Mouse (Mus musculus): ENCODE data around the gene Bpifb1.

GRCm38 (mm10) chr2:154143735-154144134 is 46.9 kb upstream of the Bpifb1 start:
- TF ChIP-seq CTCF (IDR thresholded peaks at IDR 0.05; ENCODE audit: low read depth, low read length): no peak
- TF ChIP-seq POLR2A (IDR thresholded peaks at IDR 0.05; ENCODE audit: extremely low read depth, insufficient read depth, low read length): no peak
